Mouse (Mus musculus): Measurements from ENCODE around the gene Wfdc17.

Wfdc17 gene

DNA sequence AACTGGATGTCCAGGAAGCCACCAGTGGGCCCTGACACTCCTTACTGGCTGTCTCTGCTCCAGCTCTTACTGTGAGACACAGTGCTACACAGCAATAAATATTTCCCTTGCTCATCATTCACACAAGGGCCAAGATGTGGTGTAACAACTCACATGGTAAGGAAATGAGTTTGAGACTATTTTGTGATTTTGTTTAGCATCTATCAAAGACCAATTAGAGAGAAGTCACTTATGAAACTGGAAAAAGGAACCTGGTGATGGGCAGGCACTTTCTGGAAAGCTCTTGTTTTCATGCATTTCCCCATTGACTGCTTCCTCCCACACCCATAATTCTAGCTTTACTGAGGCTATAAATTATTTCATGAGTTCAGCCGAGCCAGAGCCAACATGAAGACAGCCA, at the start of gene Wfdc17:
Wfdc17 (plus strand) TSS at position 287 of the 400 bp plus-strand sequence.
- no peak for DNase-seq (ENCODE audit: extremely low read depth, low read depth)

DNA sequence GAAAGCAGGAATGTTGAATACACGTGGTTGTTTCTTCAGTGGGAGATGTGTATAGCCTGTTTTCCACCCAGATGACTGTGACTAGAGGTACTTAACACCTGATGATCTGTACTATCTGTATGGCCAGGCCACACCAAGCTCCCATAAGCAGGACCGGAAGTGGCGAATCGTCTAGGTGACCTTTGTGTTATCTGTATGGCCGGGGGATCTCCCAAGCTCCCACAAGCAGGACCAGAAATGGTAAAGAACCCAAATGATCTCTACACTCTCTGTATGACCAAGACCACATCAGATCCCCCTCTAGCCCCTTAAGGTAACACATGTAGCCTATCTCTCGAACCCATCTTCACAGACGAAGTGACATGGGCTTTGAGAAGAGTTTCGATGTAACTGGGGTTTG, 49.2 kb upstream of the Wfdc17 start:
- DNase-seq (ENCODE audit: extremely low read depth, low read depth): no peak

DNA sequence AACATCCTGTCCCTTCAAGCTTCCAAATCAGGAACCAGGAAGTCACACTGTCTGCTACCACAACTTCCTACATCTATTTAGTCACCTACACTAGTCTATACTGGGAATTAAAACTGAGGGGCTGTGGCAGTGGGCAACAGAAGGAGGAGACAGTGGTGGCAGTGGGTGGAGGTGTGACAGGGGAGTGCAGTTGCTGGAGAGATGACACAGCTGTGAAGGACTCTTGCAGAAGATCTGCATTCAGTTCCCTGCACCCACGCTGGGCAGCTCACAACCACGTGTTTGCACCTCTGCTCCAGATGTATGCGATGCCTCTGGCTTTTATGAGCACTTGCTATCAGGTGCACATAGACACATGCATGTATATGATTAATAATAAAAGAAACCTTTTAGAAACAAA, 46.3 kb upstream of the Wfdc17 start:
- no peak for DNase-seq (ENCODE audit: extremely low read depth, low read depth)

DNA sequence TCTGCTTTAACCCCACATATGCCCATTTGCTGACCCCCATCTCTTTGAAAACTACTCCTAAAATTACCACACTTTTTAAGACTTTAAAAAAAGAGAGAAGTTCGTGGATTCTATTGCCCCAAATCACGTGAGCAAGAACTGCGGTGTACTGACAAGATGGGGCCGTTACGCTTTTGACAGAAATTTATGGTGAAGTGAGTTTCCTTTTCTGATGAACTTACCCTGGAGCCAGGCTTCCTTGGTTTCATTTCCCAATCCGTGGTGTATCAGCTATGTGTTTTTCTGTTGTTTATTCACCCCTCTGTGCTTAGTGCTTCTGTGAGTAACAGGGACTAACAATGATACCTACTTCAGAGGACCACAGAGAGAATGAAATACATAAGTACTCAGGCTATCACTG, 45.0 kb upstream of the Wfdc17 start:
- no peak for DNase-seq (ENCODE audit: extremely low read depth, low read depth)

DNA sequence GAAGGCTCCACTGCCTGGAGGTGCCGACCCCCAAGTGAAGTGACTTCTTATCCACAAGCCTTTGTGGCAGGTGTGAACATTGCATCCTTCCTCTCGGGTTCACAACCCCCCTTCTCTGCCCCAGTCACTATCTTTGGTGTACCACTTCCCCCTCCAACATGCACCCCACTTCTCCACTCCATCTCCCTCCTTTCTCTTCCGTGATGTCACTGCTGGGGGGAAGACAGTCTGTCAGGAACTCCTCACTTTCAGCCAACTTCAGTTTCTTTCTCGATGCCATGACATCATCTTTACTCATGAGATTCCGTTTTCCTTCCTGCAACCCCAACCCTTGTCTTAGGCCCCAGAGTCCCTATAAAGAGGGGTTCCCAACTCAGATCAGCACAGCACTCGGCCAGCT, 41.6 kb upstream of the Wfdc17 start, which contains the start of gene Ccl4:
Ccl4 (plus strand) TSS at position 381 of the 400 bp plus-strand sequence.
- no peak for DNase-seq (ENCODE audit: extremely low read depth, low read depth)

DNA sequence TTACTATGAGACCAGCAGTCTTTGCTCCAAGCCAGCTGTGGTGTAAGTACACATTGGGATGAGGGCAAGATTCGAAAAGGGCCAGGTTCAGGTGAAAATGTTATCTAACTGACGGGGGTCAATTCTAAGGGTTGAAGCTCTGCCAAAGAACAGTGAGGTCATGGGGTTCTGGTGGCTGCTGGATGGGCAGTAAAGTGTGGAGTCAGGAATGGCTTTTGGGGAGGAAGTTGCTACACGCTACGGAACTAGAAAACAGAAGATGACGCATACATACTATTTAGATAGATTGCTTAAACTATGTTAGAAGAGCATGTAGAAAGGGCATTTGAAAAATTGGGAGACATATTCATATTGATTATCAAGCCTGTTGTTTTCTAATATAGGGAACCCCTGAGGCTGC, 40.3 kb upstream of the Wfdc17 start:
- no peak for DNase-seq (ENCODE audit: extremely low read depth, low read depth)

DNA sequence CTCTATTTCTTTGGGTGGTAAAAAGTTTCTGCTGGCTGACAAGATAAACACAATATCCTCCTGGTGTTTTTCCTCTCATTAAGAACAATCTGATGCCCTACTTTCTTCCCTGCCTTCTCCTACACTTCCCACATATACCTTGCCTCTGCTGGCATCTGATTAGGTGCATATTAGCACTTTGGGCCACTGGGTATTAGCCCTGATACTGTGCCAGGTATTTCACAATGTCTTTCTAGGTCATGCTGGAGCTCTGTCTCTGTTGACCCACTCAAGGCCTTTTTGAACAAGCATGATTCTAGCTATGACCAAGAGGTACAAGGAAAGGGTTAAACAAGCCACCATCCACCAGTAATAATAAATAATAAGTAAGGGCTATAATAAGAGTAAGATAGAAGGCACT, 32.0 kb upstream of the Wfdc17 start:
- DNase-seq (ENCODE audit: extremely low read depth, low read depth): no peak

DNA sequence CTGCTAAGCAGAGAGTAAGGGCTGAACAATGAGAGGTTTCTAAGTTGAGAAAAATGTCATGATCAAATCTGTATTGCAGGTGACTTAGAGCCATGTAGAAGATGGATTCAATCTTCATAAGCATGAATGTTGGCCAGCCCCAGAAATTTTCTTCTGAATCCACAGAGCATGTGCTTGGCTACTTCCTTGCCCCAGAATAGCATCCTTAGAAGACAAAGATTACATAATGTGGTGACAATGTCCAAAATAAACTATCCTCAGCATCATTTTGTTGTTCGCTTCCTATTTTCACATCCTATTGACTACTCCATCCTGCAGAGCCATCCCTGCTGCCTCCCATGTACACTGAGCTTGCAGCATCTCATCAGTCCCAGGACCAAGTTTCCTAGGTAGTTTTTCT, 28.1 kb upstream of the Wfdc17 start:
- DNase-seq (ENCODE audit: extremely low read depth, low read depth): no peak

DNA sequence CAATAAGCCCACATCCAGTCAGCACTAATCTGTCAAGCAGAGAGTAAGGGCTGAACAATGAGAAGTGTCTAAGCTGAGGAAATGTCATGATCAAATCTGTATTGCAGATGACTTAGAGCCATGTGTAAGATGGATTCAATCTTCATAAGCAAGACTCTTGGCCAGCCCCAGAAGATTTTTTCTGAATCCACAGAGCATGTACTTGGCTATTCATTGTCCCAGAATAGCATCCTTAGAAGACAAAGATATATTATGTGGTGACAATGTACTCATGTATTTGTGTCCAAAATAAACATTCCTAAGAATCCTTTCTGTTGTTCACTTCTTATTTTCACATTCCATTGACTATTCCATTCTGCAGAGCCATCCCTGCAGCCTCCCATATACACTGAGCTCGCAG, 13.9 kb upstream of the Wfdc17 start:
- DNase-seq (ENCODE audit: extremely low read depth, low read depth): no peak

DNA sequence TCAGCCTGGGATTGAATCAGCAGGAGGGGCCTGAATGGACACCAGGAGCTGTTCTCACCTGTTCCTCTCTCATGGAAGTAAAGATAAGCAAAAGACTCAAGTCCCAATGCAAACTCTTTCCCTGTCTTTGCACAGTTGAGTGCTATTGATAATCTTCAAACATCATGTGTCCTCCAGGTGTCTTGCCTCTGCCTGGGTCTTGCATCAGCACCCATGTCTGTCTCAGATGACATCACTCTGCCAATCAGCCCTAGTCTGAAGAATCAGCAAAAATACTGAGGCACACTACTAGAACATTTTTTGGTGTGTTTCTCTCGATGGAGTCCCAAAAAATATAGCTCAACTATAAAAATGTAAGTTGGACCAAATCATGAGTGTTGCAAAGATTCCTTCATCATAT, 11.8 kb upstream of the Wfdc17 start:
- no peak for DNase-seq (ENCODE audit: extremely low read depth, low read depth)

DNA sequence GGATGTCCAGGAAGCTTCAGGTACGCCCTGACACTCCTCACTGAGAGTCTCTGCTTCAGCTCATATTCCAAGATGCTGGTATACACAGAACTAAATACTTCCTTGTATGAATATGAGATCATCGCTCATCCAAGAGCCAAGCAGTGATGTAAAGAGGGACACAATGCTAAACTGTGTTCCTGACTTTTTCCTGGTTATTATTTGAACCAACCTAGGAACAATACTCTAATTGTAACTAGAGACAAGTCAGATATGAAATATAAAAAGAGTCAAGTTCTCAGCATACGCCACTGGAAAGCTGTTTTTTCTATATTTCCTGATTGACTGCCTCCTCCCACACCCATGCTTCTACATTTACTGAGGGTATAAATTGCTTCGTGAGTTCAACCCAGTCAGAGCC, 4.9 kb downstream of the Wfdc17 start, which contains the start of gene Wfdc18:
Wfdc18 (plus strand) TSS at position 301 of the 400 bp plus-strand sequence.
- no peak for DNase-seq (ENCODE audit: extremely low read depth, low read depth)

DNA sequence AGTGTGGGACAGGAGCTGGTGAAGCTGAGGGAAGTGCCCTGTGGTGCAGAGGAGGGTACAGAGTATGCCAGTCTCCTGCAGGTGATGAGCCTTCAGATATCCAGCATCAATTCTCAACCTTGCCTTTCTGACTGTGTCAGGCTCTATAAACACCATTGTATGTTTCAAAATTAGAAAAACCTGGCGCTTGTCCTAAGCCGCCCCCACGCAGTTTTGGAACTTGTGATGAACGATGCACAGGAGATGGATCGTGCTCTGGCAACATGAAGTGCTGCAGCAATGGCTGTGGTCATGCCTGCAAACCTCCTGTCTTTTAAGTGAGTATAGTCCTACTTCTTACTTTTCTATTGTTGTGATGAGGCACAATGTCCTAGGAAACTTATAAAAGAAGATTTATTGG, 5.9 kb downstream of the Wfdc17 start:
- DNase-seq (ENCODE audit: extremely low read depth, low read depth): no peak

DNA sequence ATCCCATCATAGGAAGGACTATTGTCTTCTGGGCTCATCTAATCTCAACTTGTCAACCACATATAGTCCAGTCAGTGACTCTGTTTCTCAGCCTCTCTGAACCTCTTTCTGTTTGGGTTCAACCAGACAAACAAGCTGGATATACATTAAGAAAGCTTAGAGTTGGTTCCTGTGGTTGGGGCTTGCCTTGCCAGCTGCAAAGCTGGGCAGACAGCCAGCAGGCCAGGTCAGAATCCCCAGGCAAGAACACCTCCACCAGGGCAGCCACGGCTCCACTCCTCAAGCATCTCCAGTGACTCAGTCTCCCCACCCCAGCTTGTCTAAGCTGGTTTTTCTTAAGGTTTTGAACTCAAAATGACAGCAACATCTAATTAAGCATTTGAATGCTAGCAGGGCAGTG, 8.9 kb downstream of the Wfdc17 start:
- DNase-seq (ENCODE audit: extremely low read depth, low read depth): no peak

DNA sequence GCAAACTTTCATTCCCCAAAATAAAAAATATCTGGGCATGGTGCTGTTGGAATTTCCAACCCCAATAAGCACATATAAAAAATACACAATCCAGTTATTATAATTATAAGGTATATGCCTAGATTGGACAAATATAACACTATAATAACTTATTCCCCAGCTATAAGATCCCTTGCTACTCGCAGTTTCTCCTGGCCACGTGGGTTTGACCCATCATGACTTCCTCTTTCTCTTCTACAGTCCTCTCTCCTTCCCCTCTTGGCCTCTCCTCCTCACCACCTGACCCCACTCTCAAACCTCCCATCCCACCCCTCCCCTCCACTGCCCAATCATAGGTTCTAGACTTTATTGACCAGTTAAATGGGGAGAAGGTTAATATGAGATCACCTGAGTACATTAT, 10.1 kb downstream of the Wfdc17 start:
- peak; percentile 6 for DNase-seq (ENCODE audit: extremely low read depth, low read depth)

DNA sequence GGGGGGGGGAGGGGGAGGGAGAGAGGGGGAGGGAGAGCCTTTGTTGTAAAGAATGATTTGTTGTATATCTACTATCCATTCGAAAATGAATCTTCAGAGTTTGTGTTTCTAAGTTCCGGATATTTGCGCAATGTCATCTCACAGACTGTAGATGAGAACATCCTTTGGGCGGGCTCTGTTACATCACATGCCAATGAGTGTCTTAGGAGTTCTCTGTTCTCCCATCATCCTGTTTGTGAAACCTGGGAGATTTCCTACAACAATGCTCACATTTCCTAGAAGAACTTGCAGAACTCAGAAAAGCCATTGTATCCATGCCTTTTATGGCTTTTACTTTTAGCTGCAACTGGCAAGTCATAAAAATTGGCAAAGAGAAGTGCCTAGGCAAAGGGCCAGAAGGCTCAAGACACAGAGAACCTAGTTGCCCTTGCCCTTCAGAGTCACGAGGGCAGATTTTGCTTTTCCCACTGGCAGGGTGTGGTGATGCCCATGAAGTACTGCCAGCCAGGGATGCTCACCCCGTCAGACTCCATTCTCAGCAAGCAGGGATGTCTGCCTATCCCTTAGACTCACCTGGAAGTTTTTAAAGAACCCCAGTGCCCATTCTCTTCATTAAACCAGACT, 13.4 kb downstream of the Wfdc17 start:
- DNase-seq (ENCODE audit: extremely low read depth, low read depth): no peak

DNA sequence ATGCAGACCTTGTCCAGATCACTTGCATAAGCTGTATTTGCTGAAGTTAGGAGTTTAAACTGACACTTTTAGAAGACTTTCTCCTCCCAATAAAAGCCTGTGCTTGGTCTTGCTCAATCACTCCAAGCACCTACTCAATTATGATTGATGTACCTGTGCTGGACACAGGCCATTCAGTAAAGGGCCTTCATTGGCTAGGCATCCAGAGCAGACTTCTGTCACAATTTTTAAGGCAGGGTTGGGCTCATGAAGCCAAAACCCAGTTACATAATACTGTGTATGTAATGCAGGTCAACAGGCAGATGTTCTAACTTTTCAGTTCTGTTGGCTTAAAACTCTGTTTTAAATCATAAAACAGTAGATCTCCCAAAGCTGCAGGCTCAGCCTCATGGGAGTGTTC, 17.0 kb downstream of the Wfdc17 start:
- DNase-seq (ENCODE audit: extremely low read depth, low read depth): no peak

DNA sequence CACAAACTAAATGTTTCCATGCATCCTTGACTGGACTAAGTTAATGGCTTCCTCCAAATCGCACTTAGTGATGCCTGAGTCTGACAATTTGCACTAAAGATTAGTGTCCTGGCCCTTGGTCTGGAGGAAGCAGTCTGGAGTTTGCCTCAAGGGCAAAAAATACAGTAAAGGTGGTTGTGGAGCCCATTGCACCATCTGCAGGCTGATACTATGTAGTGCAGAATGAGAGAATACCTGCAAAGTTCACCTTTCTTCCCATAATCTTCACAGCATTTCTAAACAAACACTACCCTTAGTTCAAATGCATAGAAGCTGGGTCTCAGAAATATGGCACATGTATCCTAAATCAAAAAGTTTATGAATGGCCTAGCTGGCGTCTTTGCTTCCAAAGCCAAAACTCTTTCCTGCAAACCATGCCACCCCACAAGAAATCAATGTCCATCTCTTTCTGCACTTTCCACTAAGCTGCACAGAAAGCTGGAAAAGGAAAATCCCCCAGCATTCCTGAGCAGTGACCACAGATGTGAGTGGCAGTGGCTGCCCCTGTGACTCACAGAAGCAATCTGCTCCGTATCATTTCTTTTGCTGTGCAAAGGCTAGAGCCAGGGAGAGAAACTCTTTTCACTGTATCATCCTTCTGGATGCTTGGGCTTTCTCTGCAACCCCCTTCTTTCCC, 25.1 kb downstream of the Wfdc17 start:
- DNase-seq (ENCODE audit: extremely low read depth, low read depth): no peak

DNA sequence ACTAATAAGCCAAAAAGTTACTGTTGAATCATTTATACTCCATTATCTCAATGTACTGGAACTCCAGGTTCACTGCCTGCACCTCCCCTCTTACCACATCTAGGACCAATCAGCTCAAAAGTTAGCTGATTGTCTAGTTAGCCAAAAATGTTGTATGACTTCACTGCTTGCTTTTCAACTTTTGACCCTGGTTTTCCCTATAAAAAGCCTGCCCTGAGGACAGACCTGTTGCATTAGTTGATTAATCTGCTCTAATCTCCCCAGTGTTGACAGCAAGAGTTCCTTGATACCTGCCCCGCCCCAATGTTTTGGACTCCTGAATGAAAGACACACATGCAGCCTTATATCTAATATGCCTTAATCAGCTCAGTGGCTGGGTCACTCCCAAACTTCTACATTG, 27.3 kb downstream of the Wfdc17 start:
- DNase-seq (ENCODE audit: extremely low read depth, low read depth): no peak

DNA sequence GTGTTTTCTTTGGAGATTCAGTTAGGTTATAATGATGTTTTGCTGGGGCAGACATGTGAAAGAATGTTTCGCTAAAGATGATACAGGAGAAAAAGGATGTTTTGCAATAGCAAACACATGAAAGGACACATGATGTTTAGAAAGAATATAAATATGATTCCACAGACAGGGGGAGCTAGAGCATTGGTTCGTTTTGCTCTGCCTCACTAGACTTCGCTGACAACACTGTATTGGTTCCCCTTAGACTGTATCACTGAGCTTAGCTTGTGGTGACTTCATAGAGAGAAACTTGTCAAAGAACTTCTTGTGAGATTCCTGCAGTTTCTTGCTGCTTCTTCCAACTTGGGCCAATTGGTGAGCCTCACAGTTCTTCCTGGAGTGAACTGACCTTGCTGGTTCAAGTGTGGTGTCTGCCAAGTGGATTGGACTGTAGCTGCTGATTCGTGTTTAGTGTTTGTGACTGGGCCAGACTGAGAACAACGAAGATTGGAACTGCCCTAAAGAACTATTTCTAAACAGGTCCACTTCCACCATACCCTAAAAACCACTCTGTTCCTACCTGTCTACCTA, 29.4 kb downstream of the Wfdc17 start:
- DNase-seq (ENCODE audit: extremely low read depth, low read depth): no peak

DNA sequence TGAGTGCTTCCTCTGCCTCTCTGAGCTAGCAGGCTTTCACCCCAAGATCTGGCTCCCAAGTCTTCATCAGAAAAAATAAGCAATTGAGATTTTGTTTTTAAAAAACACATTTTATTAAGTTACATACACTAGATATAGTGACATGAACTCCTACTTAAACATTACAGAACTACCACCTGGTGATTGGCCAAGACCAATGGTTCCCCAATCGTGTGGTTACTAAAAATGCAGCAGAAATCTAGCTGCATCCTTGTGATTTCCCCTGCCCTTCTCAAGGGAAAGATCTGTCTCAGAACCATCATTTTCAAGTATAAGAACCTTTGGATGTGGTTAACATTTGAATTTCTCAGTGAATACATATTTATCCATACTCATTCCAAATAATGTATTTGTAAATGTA, 30.4 kb downstream of the Wfdc17 start:
- DNase-seq (ENCODE audit: extremely low read depth, low read depth): no peak

DNA sequence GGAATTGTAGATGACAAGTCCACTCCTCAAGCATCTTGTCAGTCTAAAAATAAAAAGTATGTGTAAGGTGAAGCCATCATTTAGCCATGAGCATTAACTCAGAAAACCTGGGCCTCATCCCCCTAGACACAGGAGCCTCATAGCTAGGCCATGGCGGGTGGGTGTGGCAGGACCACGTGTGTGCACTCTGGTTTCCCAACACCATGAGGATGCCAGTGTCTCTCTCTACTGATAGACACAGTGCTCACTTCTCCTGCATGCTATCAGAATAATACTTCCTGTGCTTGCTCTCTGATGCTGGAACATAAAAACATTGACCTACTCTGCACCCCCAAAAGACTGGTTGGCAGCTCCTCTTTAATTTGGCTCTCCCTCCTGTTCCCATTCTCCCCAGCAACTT, 32.1 kb downstream of the Wfdc17 start:
- DNase-seq (ENCODE audit: extremely low read depth, low read depth): no peak

DNA sequence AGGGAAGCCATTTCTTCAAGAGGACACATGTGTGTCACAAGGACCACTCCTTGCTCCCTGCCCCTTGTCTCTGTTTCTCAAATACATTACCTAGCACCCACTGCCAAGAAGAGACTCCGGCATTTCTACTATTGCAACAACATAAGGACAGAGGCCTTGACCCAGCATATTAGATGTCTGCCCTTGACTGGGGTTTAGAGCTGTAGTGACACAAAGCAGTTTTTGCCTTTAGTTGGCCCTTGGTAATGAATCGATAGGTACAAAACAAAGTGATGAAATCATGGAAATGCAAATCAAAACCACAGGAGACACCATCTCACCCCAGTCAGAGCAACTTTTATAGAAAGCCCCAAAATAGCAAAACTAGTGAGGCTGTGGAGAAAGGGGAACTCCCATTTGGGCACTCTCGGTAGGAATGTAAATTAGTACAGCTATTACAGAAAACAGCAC, 33.3 kb downstream of the Wfdc17 start:
- no peak for DNase-seq (ENCODE audit: extremely low read depth, low read depth)

DNA sequence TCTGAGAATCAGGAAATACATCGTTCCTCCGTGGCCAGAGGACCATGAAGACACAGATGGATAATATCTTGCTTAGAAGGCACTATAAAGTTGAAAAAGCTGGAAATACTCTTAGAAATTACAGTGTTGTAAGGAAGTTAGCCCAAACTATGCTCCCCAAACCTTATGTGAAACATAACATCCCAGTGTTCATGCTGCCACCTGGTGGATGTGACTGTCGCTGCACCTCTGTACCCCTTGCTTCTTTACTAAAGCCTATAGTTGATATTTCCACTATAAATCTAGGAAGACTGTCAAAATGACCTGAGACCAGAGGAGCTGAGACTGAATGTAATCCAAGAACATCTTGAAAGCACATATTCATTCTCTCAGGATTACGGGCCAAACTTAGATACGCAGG, 35.5 kb downstream of the Wfdc17 start:
- DNase-seq (ENCODE audit: extremely low read depth, low read depth): peak; percentile 44

Data from MEL-GATA-1-ER (cell line).